Comparison of ENCODE assay signal across 9 mouse cellular contexts in the genomic region with DNA sequence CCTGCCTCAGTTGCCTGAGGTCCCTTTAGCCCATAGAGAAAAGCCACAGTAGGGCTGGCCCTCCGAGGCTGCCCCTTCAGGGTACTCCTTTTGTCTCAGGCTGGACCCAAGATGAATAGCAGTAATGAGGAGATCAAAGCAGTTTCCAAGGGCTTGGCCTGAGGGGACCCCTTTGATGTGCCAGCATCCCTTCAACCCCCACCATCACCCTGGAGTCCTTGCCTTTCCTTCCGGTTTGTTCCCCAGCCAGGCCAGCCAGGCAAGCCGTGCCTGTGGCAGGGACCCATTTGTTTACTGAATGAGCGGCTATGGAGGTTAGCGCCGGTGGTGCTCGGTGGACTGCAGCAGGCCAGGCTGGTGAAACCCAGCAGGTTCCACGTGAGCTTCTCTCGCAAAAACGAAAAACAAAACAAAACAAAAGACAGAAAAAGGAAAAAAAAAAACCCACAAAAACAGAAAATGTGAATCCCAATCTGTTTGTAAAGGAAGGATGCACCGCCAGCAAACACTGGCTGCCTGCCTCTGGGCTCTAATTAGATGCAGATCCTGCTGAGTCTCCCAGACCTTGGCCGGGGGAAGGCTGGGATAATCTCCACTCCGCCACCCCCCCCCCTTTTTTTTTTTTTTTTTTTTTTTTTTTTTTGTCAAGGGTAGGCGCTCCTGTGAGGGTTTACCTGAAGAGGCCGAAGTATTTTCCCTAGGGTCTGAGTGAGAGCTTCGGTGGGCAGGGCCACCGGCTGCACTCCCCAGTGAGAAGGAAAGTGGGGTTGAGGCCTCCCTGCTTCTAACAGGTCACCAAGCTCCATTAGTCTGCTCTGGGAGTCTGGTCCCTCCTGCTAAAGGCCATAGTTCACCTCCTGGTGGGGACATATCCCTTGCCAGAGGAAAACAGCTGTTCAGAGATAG.
DNase-seq lines count a peak whose midpoint lies in the region; ATAC-seq and TF ChIP-seq lines count a peak whose summit lies in the region.
"Had no signal": no experiment of that assay in that cellular context is flagged by ENCODE, and none has a peak within 500 bp of the region (broad histone marks: within the 10 kb centered on the region; RNA-seq: fewer than 3 reads in every experiment).

No protein-coding gene starts in this region.

- H3K4me1 ChIP-seq in hindbrain, embryonic 15.5 days (replicated peaks) = no peaks in the 10 kb centered on the region
- no peaks in the 10 kb centered on the region for H3K4me1 ChIP-seq in hindbrain, embryonic 12.5 days
- peaks cover 0 to 7% of the 10 kb centered on the region in 2 experiments; a peak in 3 of 4 replicates for H3K4me1 ChIP-seq in ES-E14 (ENCODE audit: control insufficient read depth in 2 of 2, insufficient read depth in 2 of 2, low read length in 2 of 2, poor library complexity in 1 of 2)
- no peaks in the 10 kb centered on the region for H3K4me1 ChIP-seq in hindbrain, postnatal 0 days (ENCODE audit: insufficient read depth, low read length)

- no peak overlapping the region for H3K4me3 ChIP-seq in hindbrain, embryonic 15.5 days
- no peak overlapping the region for H3K4me3 ChIP-seq in hindbrain, embryonic 12.5 days
- H3K4me3 ChIP-seq in ES-E14 (ENCODE audit: insufficient read depth in 1 of 2, low read depth in 1 of 2, low read length in 2 of 2, poor library complexity in 1 of 2, severe bottlenecking in 1 of 2) = peak overlapping the region in 1 of 2 experiments; percentile 22; a peak in 2 of 4 replicates
- no peak overlapping the region for H3K4me3 ChIP-seq in hindbrain, postnatal 0 days (ENCODE audit: low read length)
- H3K4me3 ChIP-seq: limb, embryonic 13.5 days had no signal

- peaks cover 17% of the 10 kb centered on the region for H3K27me3 ChIP-seq in hindbrain, embryonic 15.5 days
- H3K27me3 ChIP-seq in hindbrain, embryonic 12.5 days = peaks cover 53% of the 10 kb centered on the region
- H3K27me3 ChIP-seq in hindbrain, postnatal 0 days (ENCODE audit: insufficient read depth, low read length) = no peaks in the 10 kb centered on the region

- TF ChIP-seq CTCF in hindbrain, postnatal 0 days (IDR thresholded peaks at IDR 0.05; ENCODE audit: low read depth) = no peak

- no peaks in the 10 kb centered on the region for H3K36me3 ChIP-seq in hindbrain, embryonic 15.5 days
- H3K36me3 ChIP-seq in hindbrain, embryonic 12.5 days = no peaks in the 10 kb centered on the region
- H3K36me3 ChIP-seq in ES-E14 (ENCODE audit: control insufficient read depth, insufficient read depth, low read length, poor library complexity, severe bottlenecking) = no peaks in the 10 kb centered on the region
- H3K36me3 ChIP-seq in hindbrain, postnatal 0 days (ENCODE audit: insufficient read depth, low read length) = no peaks in the 10 kb centered on the region
- H3K36me3 ChIP-seq: limb, embryonic 13.5 days had no signal

- in situ Hi-C loops in ES-E14 (cut with MboI; ENCODE audit: low sequenced_read_pairs in 2 of 2, unreplicated experiment in 2 of 2) = no loop called here

- WGBS in hindbrain, embryonic 15.5 days = 13% methylated on average over 17 of the region's 17 CpGs
- WGBS in hindbrain, embryonic 12.5 days = 16% methylated on average over 16 of the region's 17 CpGs
- WGBS in hindbrain, postnatal 0 days = 19% methylated on average over 16 of the region's 17 CpGs

- no peak overlapping the region for H3K9ac ChIP-seq in hindbrain, embryonic 15.5 days
- H3K9ac ChIP-seq in hindbrain, embryonic 12.5 days = no peak overlapping the region
- H3K9ac ChIP-seq in ES-E14 (ENCODE audit: insufficient read depth, low read depth, low read length, poor library complexity, severe bottlenecking) = no peak overlapping the region
- H3K9ac ChIP-seq in hindbrain, postnatal 0 days (replicated peaks; ENCODE audit: low read length) = no peak overlapping the region
- H3K9ac ChIP-seq: limb, embryonic 13.5 days had no signal

- H3K4me2 ChIP-seq in hindbrain, embryonic 15.5 days = 0 out of 2 replicates have a peak overlapping the region, but pooled peaks have one; percentile 17
- H3K4me2 ChIP-seq in hindbrain, embryonic 12.5 days (replicated peaks) = no peak overlapping the region
- 0 out of 2 replicates have a peak overlapping the region, but pooled peaks have one; percentile 18 for H3K4me2 ChIP-seq in hindbrain, postnatal 0 days (ENCODE audit: low read depth, low read length)

- H3K9me3 ChIP-seq in hindbrain, embryonic 15.5 days = no peaks in the 10 kb centered on the region
- H3K9me3 ChIP-seq in hindbrain, embryonic 12.5 days (replicated peaks) = no peaks in the 10 kb centered on the region
- H3K9me3 ChIP-seq in ES-E14 (ENCODE audit: control insufficient read depth, insufficient read depth, low read depth, low read length) = no peaks in the 10 kb centered on the region
- H3K9me3 ChIP-seq in hindbrain, postnatal 0 days (ENCODE audit: low read length) = no peaks in the 10 kb centered on the region
- H3K9me3 ChIP-seq: limb, embryonic 13.5 days had no signal

- no peak overlapping the region for H3K27ac ChIP-seq in hindbrain, embryonic 15.5 days (replicated peaks)
- no peak overlapping the region for H3K27ac ChIP-seq in hindbrain, embryonic 12.5 days
- H3K27ac ChIP-seq in ES-E14 (ENCODE audit: insufficient read depth, low read depth, low read length, poor library complexity, severe bottlenecking) = no peak overlapping the region; the same call in 1 of the 2 replicates
- H3K27ac ChIP-seq in hindbrain, postnatal 0 days = no peak overlapping the region
- H3K27ac ChIP-seq: limb, embryonic 13.5 days had no signal

- no peak for DNase-seq in ES-E14 (ENCODE audit: low read depth, low spot score)
- DNase-seq in cerebellum, postnatal 25 days = peak; percentile 20 to 22
- DNase-seq in hindbrain, postnatal 0 days (ENCODE audit: low spot score) = peak; percentile 49
- DNase-seq in layer of hippocampus, adult 9-11 months = no peak

- 0 out of 2 replicates have a peak, but pooled peaks have one; percentile 59 for ATAC-seq in hindbrain, embryonic 15.5 days (ENCODE audit: low FRiP score, low read depth)
- no peak for ATAC-seq in hindbrain, embryonic 12.5 days (ENCODE audit: low FRiP score)
- ATAC-seq in hindbrain, postnatal 0 days = peak; percentile 51
- ATAC-seq in erythroblast, adult 5-6 weeks (replicated peaks; ENCODE audit: low FRiP score, poor library complexity, severe bottlenecking) = no peak
- ATAC-seq in granulocyte monocyte progenitor cell, adult 5-6 weeks (replicated peaks; ENCODE audit: poor library complexity, severe bottlenecking) = no peak

TF ChIP-seq in ES-E14, 5 proteins besides CTCF, POLR2A, EP300 and RAD21:
- TF ChIP-seq CHD2 (IDR thresholded peaks at IDR 0.05; ENCODE audit: low read depth, low read length) (no peak), ZC3H11A (IDR thresholded peaks at IDR 0.05; ENCODE audit: borderline replicate concordance, low read depth, low read length) (no peak), HCFC1 (IDR thresholded peaks at IDR 0.05; ENCODE audit: borderline replicate concordance, insufficient read depth, low read length) (no peak), MAFK (IDR thresholded peaks at IDR 0.05; ENCODE audit: insufficient read depth, low read depth, low read length) (no peak), ZNF384 (IDR thresholded peaks at IDR 0.05; ENCODE audit: low read depth, low read length) (peak; percentile 83)

Comparison
In these comparisons a context has a peak if more than half of its experiments do, and no peak if none do; other contexts are left out.
1. ATAC-seq: peak in hindbrain, embryonic 15.5 days (single experiment) and hindbrain, postnatal 0 days (single experiment); none in hindbrain, embryonic 12.5 days (single experiment), erythroblast, adult 5-6 weeks (single experiment) and granulocyte monocyte progenitor cell, adult 5-6 weeks (single experiment).
2. DNase-seq: peak in cerebellum, postnatal 25 days (2 of 2) and hindbrain, postnatal 0 days (single experiment); none in ES-E14 (single experiment) and layer of hippocampus, adult 9-11 months (single experiment).